ENCODE assay signal across 6 mouse cellular contexts in the genomic region with DNA sequence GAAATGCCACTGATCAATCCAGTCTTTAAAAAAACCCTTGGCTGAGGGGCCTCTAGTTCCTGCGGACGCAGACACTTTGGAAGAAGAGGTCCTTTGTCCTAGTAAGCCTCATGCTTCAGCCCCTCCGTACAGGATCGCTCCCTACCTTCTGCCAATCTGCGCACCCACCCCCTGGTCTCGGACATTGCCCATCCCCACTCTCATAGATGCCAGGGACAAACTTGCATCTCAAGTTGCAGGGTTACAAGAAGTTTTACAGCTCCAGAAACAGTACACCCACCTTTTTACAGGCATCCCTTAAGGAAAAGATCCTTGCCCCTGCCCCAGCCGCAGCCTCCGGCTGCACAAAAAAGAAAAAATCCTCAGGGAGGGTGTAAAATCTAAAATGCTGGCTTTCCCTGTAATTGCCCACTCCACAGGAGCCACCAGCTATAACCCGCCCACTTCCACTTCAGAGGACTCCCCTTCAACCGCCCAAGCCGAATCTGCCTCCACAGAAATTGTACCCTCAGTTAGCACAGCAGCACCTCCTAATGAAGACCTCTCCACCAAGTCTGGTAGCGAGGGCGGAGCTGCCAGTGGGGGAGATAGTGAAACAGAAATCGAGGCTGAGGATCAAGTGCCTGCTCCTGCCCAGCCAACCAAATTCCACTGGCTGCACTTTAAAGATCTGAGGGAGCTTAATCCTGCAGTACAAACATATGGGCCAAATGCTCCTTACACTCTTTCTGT. TPM values are rescaled to one million over a fixed set of nuclear protein-coding genes. Genes with fewer than 3 reads are reported as not detected.
"Had no signal": no experiment of that assay in that cellular context is flagged by ENCODE, and none has a peak within 500 bp of the region (broad histone marks: within the 10 kb centered on the region; RNA-seq: fewer than 3 reads in every experiment).

No protein-coding gene starts in this region.

RNA-seq across cellular contexts. Expression of a gene that starts 2.5 kb away (rescaled TPM):
- polyA plus RNA-seq: intestine, postnatal 0 days; liver, embryonic 14.5 days; midbrain, embryonic 12.5 days; midbrain, embryonic 16.5 days; neural tube, embryonic 13.5 days; stomach, embryonic 14.5 days had no signal
